Mouse (Mus musculus) kidney, embryonic 14.5 days (tissue): ENCODE measurements around the gene Samm50. TPM values are rescaled to one million over a fixed set of nuclear protein-coding genes. Genes with fewer than 3 reads are reported as not detected.
A peak's percentile ranks its signal among the peaks of the same experiment; 100 is the strongest.

ENCODE experiments used
- ATAC-seq: fragments of 200-750 bp; cut with Nextera tagmentation; 2 replicates; pipeline ENCODE4 v1.8.0; 2017; ENCODE audit warnings: moderate number of reproducible peaks, mild to moderate bottlenecking, moderate TSS enrichment, moderate library complexity; ENCODE audit not compliant: low FRiP score, low TSS enrichment
- H3K27ac ChIP-seq: fragments of 300-500 bp; sonication (generic); 2 replicates; pipeline ENCODE4 v1.5.1; 2014; ENCODE audit warnings: low read depth, mild to moderate bottlenecking, low read length, moderate library complexity, mixed read lengths
- H3K27me3 ChIP-seq: fragments of 300-500 bp; sonication (generic); 2 replicates; pipeline ENCODE4 v1.6.1; 2014; ENCODE audit warnings: mild to moderate bottlenecking, low read length; ENCODE audit not compliant: control insufficient read depth, insufficient read depth
- H3K36me3 ChIP-seq: fragments of 300-500 bp; sonication (generic); 2 replicates; pipeline ENCODE4 v1.6.1; 2014; ENCODE audit warnings: low read length, mixed read lengths; ENCODE audit not compliant: control insufficient read depth, insufficient read depth
- H3K4me1 ChIP-seq: fragments of 300-500 bp; sonication (generic); 2 replicates; pipeline ENCODE4 v1.6.1; 2014; ENCODE audit warnings: low read length, mixed read lengths; ENCODE audit not compliant: control insufficient read depth, insufficient read depth
- H3K4me2 ChIP-seq: fragments of 300-500 bp; sonication (generic); replicated peaks from 2 replicates; pipeline ENCODE4 v1.6.1; 2014; ENCODE audit warnings: low read depth, mild to moderate bottlenecking, low read length
- H3K4me3 ChIP-seq: fragments of 300-500 bp; sonication (generic); 2 replicates; pipeline ENCODE4 v1.5.1; 2014; ENCODE audit warnings: mild to moderate bottlenecking, low read length
- H3K9ac ChIP-seq: fragments of 300-500 bp; sonication (generic); 2 replicates; pipeline ENCODE4 v1.6.1; 2014; ENCODE audit warnings: low read depth, mild to moderate bottlenecking, low read length, moderate library complexity
- H3K9me3 ChIP-seq: fragments of 300-500 bp; sonication (generic); 2 replicates; pipeline ENCODE4 v1.6.1; 2016; ENCODE audit warnings: low read length; ENCODE audit not compliant: control insufficient read depth
- WGBS: fragments of 180-500 bp; shearing (Covaris S2); extraction: QIAGEN DNeasy Blood & Tissue Kit; methylation state at CpG from one replicate; pipeline ENCODE4 v1.1.7; 2014; 5-methylcytosine and 5-hydroxymethylcytosine counted together
- polyA plus RNA-seq: library from polyadenylated mRNA; unstranded; fragments of >200 nt; fragmentation: Nextera tagmentation; extraction: Ambion mirVana; gene quantifications from 2 replicates; pipeline ENCODE4 v1.2.1, GENCODE M21; 2014

The Samm50 gene
- polyA plus RNA-seq, 1 experiment from 2014 or later: 81.5 TPM

DNA sequence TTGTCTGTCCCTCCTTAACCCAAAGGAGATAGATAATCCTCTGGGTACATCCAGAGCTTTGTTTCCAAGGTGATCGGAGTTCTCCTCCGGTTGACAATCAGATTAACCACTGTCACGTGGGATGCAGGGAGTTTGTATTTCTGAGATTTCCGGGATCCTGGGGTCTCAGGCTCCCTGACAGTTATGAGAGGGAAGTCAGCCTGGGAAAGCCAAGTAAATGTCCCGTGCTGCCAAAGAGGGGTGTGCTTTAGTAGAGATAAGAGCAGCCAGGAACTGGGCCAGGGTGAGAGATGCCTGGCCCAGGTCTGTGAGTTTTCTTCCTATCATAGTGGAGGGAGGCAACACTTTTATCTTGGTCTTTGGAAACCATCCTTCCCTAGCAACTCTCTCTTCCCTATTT lies 38.6 kb downstream of the Samm50 start:
- Histone ChIP-seq H3K4me3 (no peak overlapping the region), H3K36me3 (no peaks in the 10 kb centered on the region), H3K4me2 (peak overlapping the region; percentile 90), H3K27me3 (peaks cover 12% of the 10 kb centered on the region), H3K27ac (no peak overlapping the region), H3K9me3 (no peaks in the 10 kb centered on the region), H3K4me1 (peaks cover 7% of the 10 kb centered on the region; the same call in 1 of the 2 replicates), H3K9ac (no peak overlapping the region)
- 14% methylated on average over 5 of the region's 5 CpGs for WGBS
- no peak for ATAC-seq

DNA sequence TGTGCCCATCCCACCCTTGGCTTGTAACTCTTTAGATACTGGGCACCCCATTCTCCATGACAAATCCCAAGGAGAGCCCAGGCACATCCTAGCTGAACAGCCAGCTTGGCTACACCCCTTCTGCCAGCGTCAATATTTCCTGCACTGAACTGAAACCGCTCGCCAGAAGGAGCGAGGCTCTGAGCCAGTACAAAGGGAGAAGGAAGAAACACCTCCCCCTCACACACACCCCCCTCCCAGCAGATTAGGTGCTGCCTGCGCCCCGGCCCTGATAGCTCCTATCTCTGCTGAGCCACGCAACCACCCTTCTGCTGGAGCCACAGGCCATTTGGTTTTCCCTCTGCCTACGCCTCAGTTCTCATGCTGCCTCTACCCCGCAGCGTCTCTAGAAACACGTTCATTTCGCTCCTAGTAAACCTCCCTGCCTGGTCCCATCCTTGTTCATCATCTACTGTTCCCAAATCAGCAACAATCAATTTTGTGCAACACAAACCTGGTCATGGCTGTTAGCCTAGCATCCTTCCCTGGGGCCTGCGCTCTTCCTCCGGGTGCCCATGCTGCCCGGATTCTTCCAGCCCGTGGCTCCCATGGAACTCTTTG lies 39.2 kb downstream of the Samm50 start:
- peak overlapping the region; percentile 90 for H3K4me2 ChIP-seq
- H3K9me3 ChIP-seq: no peaks in the 10 kb centered on the region
- peaks cover 7% of the 10 kb centered on the region; the same call in 1 of the 2 replicates for H3K4me1 ChIP-seq
- H3K4me3 ChIP-seq: peak overlapping the region; percentile 57
- ATAC-seq: peak; percentile 24; the same call in 1 of the 2 replicates
- no peak overlapping the region for H3K27ac ChIP-seq
- H3K9ac ChIP-seq: peak overlapping the region; percentile 61; the same call in 1 of the 2 replicates
- no peaks in the 10 kb centered on the region for H3K36me3 ChIP-seq
- peaks cover 12% of the 10 kb centered on the region for H3K27me3 ChIP-seq
- 5% methylated on average over 16 of the region's 16 CpGs for WGBS

DNA sequence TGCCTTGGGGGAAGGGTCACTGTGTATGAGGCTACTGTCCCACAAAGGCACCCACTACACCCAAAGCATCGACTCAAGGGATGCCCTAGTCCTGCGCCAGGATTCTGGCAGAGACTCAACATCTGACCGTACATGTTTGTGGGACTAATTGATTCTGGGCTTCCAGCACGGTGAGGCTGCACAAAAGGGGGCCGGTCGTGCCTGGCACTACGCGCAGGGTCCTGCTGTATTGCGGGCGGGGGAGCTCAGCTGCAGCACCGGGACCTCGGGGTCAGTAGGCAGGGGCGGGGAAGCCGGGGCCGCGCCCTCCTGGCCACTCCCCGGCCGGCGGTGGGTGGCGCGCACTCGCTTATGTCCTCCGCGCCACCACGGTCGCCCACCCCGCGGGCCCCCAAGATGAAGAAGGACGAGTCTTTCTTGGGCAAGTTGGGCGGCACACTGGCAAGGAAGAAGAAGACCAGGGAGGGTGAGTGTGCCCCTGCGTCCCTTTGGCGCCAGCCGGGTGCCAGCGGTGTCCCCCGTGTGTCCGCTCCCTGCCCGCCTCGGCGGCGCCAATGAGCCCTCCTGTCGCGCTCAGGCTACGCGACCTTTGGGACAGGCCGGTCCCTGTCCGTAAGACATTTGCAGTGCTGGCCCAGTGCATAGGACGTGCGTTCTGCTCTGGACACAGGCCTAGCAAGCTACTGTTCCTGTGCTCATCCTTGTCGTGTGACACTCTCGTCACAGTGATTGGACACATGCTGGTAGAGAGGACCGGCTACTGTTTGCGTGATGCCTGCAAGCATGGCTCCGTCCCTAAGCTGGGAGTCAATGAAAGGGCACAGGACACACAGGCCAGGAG lies 39.9 kb downstream of the Samm50 start, which contains the start of gene Parvb:
Gene Parvb (plus strand): TSS at position 323 of the 841 bp plus-strand sequence.
- peak within 1 kb of the TSS; percentile 61 for H3K9ac ChIP-seq
- no peaks in the 10 kb centered on the region for H3K9me3 ChIP-seq
- peak within 1 kb of the TSS; percentile 90 for H3K4me2 ChIP-seq
- no peaks in the 10 kb centered on the region for H3K36me3 ChIP-seq
- peaks cover 12% of the 10 kb centered on the region for H3K27me3 ChIP-seq
- H3K4me1 ChIP-seq: peaks cover 7% of the 10 kb centered on the region; the same call in 1 of the 2 replicates
- H3K27ac ChIP-seq: peak within 1 kb of the TSS; percentile 14; the same call in 1 of the 2 replicates
- WGBS: under 1% methylated on average over 46 of the region's 53 CpGs
- peak within 1 kb of the TSS; percentile 57 for H3K4me3 ChIP-seq
- peak; percentile 72 for ATAC-seq

DNA sequence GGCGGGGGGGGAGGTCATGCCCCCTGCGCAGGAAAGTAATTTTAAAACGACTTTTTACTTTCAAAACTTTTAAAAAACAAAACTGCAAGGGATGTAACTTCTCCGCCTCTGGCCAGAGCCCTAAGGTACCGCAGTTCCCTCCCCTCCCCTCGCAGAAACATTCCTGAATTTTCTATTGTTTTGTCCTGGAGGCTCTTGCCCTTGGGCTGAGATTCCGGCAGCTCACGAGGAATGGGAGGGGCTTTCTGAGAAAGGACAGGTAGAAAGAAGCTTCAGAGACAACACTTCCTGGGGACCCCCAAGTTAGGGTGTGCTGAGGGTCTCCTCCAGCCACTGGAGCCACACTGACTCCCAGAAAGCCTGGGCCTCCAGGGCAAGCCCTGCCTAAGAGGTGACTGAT lies 40.6 kb downstream of the Samm50 start:
- H3K4me1 ChIP-seq: peaks cover 7% of the 10 kb centered on the region; the same call in 1 of the 2 replicates

DNA sequence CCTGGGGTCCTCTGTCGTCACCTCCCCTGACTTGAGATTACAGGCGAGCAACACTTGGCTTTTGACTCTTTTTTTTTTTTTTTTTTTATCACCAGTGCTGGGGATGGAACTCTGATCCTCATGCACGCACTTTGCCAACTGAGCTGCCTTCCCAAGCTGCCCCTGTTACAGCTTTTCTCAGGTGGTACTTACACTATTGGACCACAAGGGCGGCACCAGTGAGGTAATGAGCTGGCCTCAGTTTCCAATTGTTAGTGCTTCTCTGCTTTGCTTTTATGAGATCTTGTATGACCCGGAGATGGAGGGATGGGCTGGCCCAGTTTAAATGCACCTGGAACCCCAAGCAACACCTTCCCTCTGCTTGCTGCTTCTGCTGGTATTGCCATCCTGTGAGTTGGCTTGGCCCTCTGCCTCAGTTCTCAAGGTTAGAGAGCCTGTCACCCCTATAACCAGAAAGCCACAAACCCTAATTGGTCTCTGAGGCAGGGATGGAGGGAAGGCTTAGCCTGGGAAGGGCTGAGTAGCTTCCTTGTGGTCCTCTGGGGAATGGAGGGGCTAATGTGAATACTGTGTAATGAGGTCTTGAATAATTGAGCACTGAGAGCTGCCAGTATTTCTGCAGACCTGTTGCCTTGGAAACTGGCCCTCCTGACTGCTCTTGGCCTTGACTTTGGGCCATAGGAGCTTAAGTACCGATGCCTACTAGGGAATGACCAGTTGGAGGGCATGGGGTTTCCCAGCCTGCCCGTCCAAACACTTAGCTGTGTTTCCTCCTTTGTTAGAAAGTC lies 42.9 kb downstream of the Samm50 start:
- Histone ChIP-seq H3K4me3 (no peak overlapping the region), H3K9ac (no peak overlapping the region), H3K4me1 (peaks cover 18% of the 10 kb centered on the region), H3K36me3 (no peaks in the 10 kb centered on the region), H3K27me3 (peaks cover 7% of the 10 kb centered on the region), H3K9me3 (no peaks in the 10 kb centered on the region), H3K27ac (no peak overlapping the region), H3K4me2 (no peak overlapping the region)
- ATAC-seq: no peak
- WGBS: 91% methylated on average over 7 of the region's 7 CpGs

More for the DNA sequence above, 40.6 kb downstream of the Samm50 start:
- H3K27ac ChIP-seq: no peak overlapping the region
- no peaks in the 10 kb centered on the region for H3K36me3 ChIP-seq
- H3K4me2 ChIP-seq: peak overlapping the region; percentile 90
- no peaks in the 10 kb centered on the region for H3K9me3 ChIP-seq
- WGBS: 20% methylated on average over 8 of the region's 8 CpGs
- H3K9ac ChIP-seq: peak overlapping the region; percentile 61; the same call in 1 of the 2 replicates
- peak overlapping the region; percentile 57 for H3K4me3 ChIP-seq
- peaks cover 12% of the 10 kb centered on the region for H3K27me3 ChIP-seq
- no peak; the same call in 1 of the 2 replicates for ATAC-seq

DNA sequence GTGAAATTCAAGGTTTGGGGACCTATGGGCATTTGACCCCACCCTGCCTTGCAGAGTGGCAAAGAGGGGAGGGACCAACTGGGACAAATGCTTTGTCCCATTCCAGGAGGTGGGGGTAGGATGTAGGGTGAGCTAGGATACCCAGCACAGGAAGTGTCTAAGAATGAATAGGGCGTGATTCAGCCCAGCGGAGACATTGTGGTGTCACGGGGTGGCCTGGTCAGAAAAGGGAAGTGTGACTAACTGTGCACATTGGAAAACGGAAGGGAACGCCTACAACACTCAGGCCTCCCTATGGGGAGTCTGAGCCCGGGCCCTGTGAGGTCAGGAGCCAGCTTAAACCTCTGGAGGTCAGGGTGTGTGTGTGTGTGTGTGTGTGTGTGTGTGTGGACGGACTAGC lies 43.6 kb downstream of the Samm50 start:
- Histone ChIP-seq H3K4me1 (peaks cover 17% of the 10 kb centered on the region), H3K27ac (no peak overlapping the region), H3K9ac (no peak overlapping the region), H3K4me3 (no peak overlapping the region), H3K9me3 (no peaks in the 10 kb centered on the region), H3K36me3 (no peaks in the 10 kb centered on the region), H3K27me3 (peaks cover 7% of the 10 kb centered on the region), H3K4me2 (no peak overlapping the region)
- ATAC-seq: no peak; the same call in 1 of the 2 replicates
- 80% methylated on average over 7 of the region's 7 CpGs for WGBS

DNA sequence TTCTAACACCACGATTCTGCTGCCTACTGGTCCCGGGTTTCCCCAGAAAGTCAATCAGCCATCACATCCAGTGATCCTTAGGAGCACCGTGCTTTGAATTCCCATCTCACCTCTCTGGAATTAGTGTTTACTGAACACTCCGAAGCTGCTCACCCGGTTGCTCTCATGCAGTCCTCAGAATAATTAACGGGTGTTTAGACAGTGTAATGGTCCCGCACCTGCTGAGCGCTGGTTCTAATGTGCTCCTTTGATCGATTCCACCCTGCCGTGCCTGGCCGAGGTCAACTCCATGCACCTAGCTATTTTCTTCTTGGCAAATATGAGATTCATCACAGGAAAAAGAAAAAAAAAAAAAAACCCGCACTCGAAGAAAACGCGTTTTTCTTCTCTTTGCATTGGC lies 46.5 kb downstream of the Samm50 start:
- WGBS: 21% methylated on average over 15 of the region's 15 CpGs

DNA sequence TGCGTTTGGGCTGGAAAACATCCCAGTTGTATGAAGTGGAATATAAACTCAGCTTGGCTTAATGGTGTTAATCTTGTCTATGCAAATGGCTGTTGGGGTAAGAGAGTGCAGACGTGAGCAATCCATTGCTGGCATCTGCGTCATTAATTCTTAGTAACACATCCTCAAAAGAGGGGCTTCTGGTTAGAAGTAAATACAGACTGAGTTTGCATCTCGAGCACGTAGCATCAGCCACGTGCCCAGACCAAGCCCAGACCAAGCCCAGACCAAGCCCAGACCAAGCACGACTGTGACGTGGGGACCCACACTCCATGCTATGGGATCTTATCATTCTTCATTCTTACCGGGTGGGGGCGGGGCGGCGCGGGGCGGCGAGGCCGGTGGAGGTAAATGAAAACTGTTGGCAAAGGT lies 47.0 kb downstream of the Samm50 start:
- Histone ChIP-seq H3K9me3 (no peaks in the 10 kb centered on the region), H3K4me1 (peaks cover 16% of the 10 kb centered on the region), H3K36me3 (no peaks in the 10 kb centered on the region), H3K4me3 (no peak overlapping the region), H3K9ac (no peak overlapping the region), H3K27me3 (no peaks in the 10 kb centered on the region; the same call in 1 of the 2 replicates), H3K27ac (no peak overlapping the region), H3K4me2 (no peak overlapping the region)
- WGBS: 18% methylated on average over 16 of the region's 16 CpGs
- no peak for ATAC-seq

More for the DNA sequence above, 46.5 kb downstream of the Samm50 start:
- H3K4me2 ChIP-seq: no peak overlapping the region
- no peak overlapping the region for H3K27ac ChIP-seq
- H3K4me1 ChIP-seq: peaks cover 16% of the 10 kb centered on the region
- H3K27me3 ChIP-seq: no peaks in the 10 kb centered on the region; the same call in 1 of the 2 replicates
- H3K9me3 ChIP-seq: no peaks in the 10 kb centered on the region
- no peak overlapping the region for H3K9ac ChIP-seq
- H3K36me3 ChIP-seq: no peaks in the 10 kb centered on the region
- H3K4me3 ChIP-seq: no peak overlapping the region
- no peak for ATAC-seq
